Mouse (Mus musculus) cerebellum, adult 2 months (tissue): ENCODE data around the gene Cdc20b.

Experiments used
- CTCF ChIP-seq: fragments of 200-500 bp; IDR thresholded peaks from 2 replicates; pipeline ENCODE4 v1.5.1; 2011; ENCODE audit warnings: low read depth, mild to moderate bottlenecking, control low read depth, low read length, moderate library complexity, borderline replicate concordance; ENCODE audit not compliant: insufficient read depth
- POLR2A ChIP-seq: fragments of 200-500 bp; IDR thresholded peaks from 2 replicates; pipeline ENCODE4 v1.6.1; 2011; ENCODE audit warnings: low read length, control low read depth, borderline replicate concordance; ENCODE audit not compliant: insufficient read depth

- TF ChIP-seq CTCF: no peak
- TF ChIP-seq POLR2A: no peak
Measured at GRCm38 (mm10) chr13:113100879-113101278, 66.0 kb downstream of the Cdc20b start, which contains the start of gene Gzma.
